Mouse (Mus musculus) kidney, embryonic 16.5 days (tissue): ENCODE measurements around the gene Zc3h12a. TPM values are rescaled to one million over a fixed set of nuclear protein-coding genes. Genes with fewer than 3 reads are reported as not detected.

Source experiments
- ATAC-seq: fragments of 200-750 bp; cut with Nextera tagmentation; 2 replicates; pipeline ENCODE4 v1.8.0; 2017; ENCODE audit warnings: moderate TSS enrichment; ENCODE audit not compliant: low FRiP score, low TSS enrichment
- H3K27ac ChIP-seq: fragments of 300-500 bp; sonication (generic); 2 replicates; pipeline ENCODE4 v1.5.1; 2014; ENCODE audit warnings: low read length
- H3K27me3 ChIP-seq: fragments of 300-500 bp; sonication (generic); 2 replicates; pipeline ENCODE4 v1.6.1; 2014; ENCODE audit warnings: low read length, control low read depth, mixed read lengths; ENCODE audit not compliant: insufficient read depth
- H3K36me3 ChIP-seq: fragments of 300-500 bp; sonication (generic); 2 replicates; pipeline ENCODE4 v1.6.1; 2014; ENCODE audit warnings: low read length, control low read depth, mixed read lengths; ENCODE audit not compliant: insufficient read depth
- H3K4me1 ChIP-seq: fragments of 300-500 bp; sonication (generic); 2 replicates; pipeline ENCODE4 v1.6.1; 2014; ENCODE audit warnings: low read length, control low read depth, mixed read lengths; ENCODE audit not compliant: insufficient read depth
- H3K4me2 ChIP-seq: fragments of 300-500 bp; sonication (generic); replicated peaks from 2 replicates; pipeline ENCODE4 v1.6.1; 2014; ENCODE audit warnings: low read depth, low read length
- H3K4me3 ChIP-seq: fragments of 300-500 bp; sonication (generic); 2 replicates; pipeline ENCODE4 v1.5.1; 2014; ENCODE audit warnings: mild to moderate bottlenecking, low read length
- H3K9ac ChIP-seq: fragments of 300-500 bp; sonication (generic); replicated peaks from 2 replicates; pipeline ENCODE4 v1.6.1; 2014; ENCODE audit warnings: low read length
- H3K9me3 ChIP-seq: fragments of 300-500 bp; sonication (generic); 2 replicates; pipeline ENCODE4 v1.6.1; 2016; ENCODE audit warnings: low read length, control low read depth
- WGBS: fragments of 180-500 bp; shearing (Covaris S2); extraction: QIAGEN DNeasy Blood & Tissue Kit; methylation state at CpG from one replicate; pipeline ENCODE4 v1.1.7; 2014; 5-methylcytosine and 5-hydroxymethylcytosine counted together
- polyA plus RNA-seq: library from polyadenylated mRNA; unstranded; fragments of >200 nt; fragmentation: Nextera tagmentation; extraction: Ambion mirVana; gene quantifications from 2 replicates; pipeline ENCODE4 v1.2.1, GENCODE M21; 2015

Zc3h12a gene
- polyA plus RNA-seq, 1 experiment from 2014 or later: 0.66 TPM

GRCm38 (mm10) chr4:125132394-125132793, 4.8 kb upstream of the Zc3h12a start:
- H3K36me3 ChIP-seq: no peaks in the 10 kb centered on the region
- H3K4me2 ChIP-seq: no peak overlapping the region
- ATAC-seq: no peak
- H3K4me3 ChIP-seq: no peak overlapping the region
- no peaks in the 10 kb centered on the region; the same call in 1 of the 2 replicates for H3K27me3 ChIP-seq
- 23% methylated on average over 5 of the region's 5 CpGs for whole genome bisulfite sequencing
- H3K9me3 ChIP-seq: no peaks in the 10 kb centered on the region
- H3K9ac ChIP-seq: no peak overlapping the region
- peaks cover 6% of the 10 kb centered on the region; the same call in 1 of the 2 replicates for H3K4me1 ChIP-seq
- H3K27ac ChIP-seq: no peak overlapping the region

GRCm38 (mm10) chr4:125131493-125131892, 3.9 kb upstream of the Zc3h12a start:
- Histone ChIP-seq H3K27me3 (no peaks in the 10 kb centered on the region; the same call in 1 of the 2 replicates), H3K9ac (no peak overlapping the region), H3K4me1 (peaks cover 13% of the 10 kb centered on the region; the same call in 1 of the 2 replicates), H3K4me3 (no peak overlapping the region), H3K9me3 (no peaks in the 10 kb centered on the region), H3K27ac (no peak overlapping the region), H3K36me3 (no peaks in the 10 kb centered on the region), H3K4me2 (no peak overlapping the region)
- no peak for ATAC-seq
- 62% methylated on average over 4 of the region's 4 CpGs for WGBS

GRCm38 (mm10) chr4:125126761-125127160, 879 bp downstream of the Zc3h12a start:
- Histone ChIP-seq H3K4me3 (peak overlapping the region; percentile 76), H3K4me1 (peaks cover 23% of the 10 kb centered on the region), H3K27ac (no peak overlapping the region), H3K27me3 (no peaks in the 10 kb centered on the region; the same call in 1 of the 2 replicates), H3K4me2 (peak overlapping the region; percentile 96), H3K36me3 (no peaks in the 10 kb centered on the region), H3K9me3 (no peaks in the 10 kb centered on the region), H3K9ac (no peak overlapping the region)
- no peak for ATAC-seq
- WGBS: 77% methylated on average over 7 of the region's 7 CpGs

- Histone ChIP-seq H3K27me3 (no peaks in the 10 kb centered on the region; the same call in 1 of the 2 replicates), H3K9ac (no peak overlapping the region), H3K4me1 (peaks cover 23% of the 10 kb centered on the region), H3K27ac (no peak overlapping the region), H3K9me3 (no peaks in the 10 kb centered on the region), H3K4me3 (no peak overlapping the region), H3K36me3 (no peaks in the 10 kb centered on the region), H3K4me2 (no peak overlapping the region)
- ATAC-seq: no peak
- WGBS: 86% methylated on average over 3 of the region's 3 CpGs
These were observed 1.5 kb downstream of the Zc3h12a start for GRCm38 (mm10) chr4:125126186-125126585.

- no peak for ATAC-seq
- H3K4me3 ChIP-seq: no peak overlapping the region
- no peaks in the 10 kb centered on the region for H3K9me3 ChIP-seq
- H3K4me2 ChIP-seq: no peak overlapping the region
- H3K27ac ChIP-seq: no peak overlapping the region
- no peak overlapping the region for H3K9ac ChIP-seq
- peaks cover 23% of the 10 kb centered on the region for H3K4me1 ChIP-seq
- no peaks in the 10 kb centered on the region; the same call in 1 of the 2 replicates for H3K27me3 ChIP-seq
- 83% methylated on average over 7 of the region's 7 CpGs for WGBS
- peaks cover 5% of the 10 kb centered on the region; the same call in 1 of the 2 replicates for H3K36me3 ChIP-seq
These were observed 2.2 kb downstream of the Zc3h12a start for GRCm38 (mm10) chr4:125125361-125125921.

- Histone ChIP-seq H3K27ac (no peak overlapping the region), H3K36me3 (peaks cover 6% of the 10 kb centered on the region), H3K27me3 (no peaks in the 10 kb centered on the region; the same call in 1 of the 2 replicates), H3K4me2 (no peak overlapping the region), H3K9ac (no peak overlapping the region), H3K9me3 (no peaks in the 10 kb centered on the region), H3K4me3 (no peak overlapping the region), H3K4me1 (peaks cover 23% of the 10 kb centered on the region)
- 46% methylated on average over 7 of the region's 7 CpGs for WGBS
- ATAC-seq: no peak
These were observed 3.0 kb downstream of the Zc3h12a start for GRCm38 (mm10) chr4:125124424-125125209.

GRCm38 (mm10) chr4:125123279-125123671, 4.4 kb downstream of the Zc3h12a start:
- no peaks in the 10 kb centered on the region for H3K9me3 ChIP-seq
- peaks cover 6% of the 10 kb centered on the region for H3K36me3 ChIP-seq
- no peaks in the 10 kb centered on the region; the same call in 1 of the 2 replicates for H3K27me3 ChIP-seq
- H3K4me3 ChIP-seq: no peak overlapping the region
- peak overlapping the region; percentile 48 for H3K9ac ChIP-seq
- H3K4me1 ChIP-seq: peaks cover 22% of the 10 kb centered on the region
- H3K4me2 ChIP-seq: no peak overlapping the region
- peak overlapping the region; percentile 4; the same call in 1 of the 2 replicates for H3K27ac ChIP-seq
- no peak for ATAC-seq
- 82% methylated on average over 7 of the region's 7 CpGs for WGBS

- H3K9ac ChIP-seq: peak overlapping the region; percentile 48
- ATAC-seq: no peak
- H3K36me3 ChIP-seq: peaks cover 6% of the 10 kb centered on the region
- H3K4me3 ChIP-seq: no peak overlapping the region
- H3K9me3 ChIP-seq: no peaks in the 10 kb centered on the region
- 24% methylated on average over 15 of the region's 16 CpGs for WGBS
- H3K4me2 ChIP-seq: no peak overlapping the region
- H3K27me3 ChIP-seq: no peaks in the 10 kb centered on the region
- H3K4me1 ChIP-seq: peaks cover 17% of the 10 kb centered on the region
- H3K27ac ChIP-seq: peak overlapping the region; percentile 33; the same call in 1 of the 2 replicates
These were observed 5.0 kb downstream of the Zc3h12a start for GRCm38 (mm10) chr4:125122431-125123278.

GRCm38 (mm10) chr4:125119721-125120120, 7.9 kb downstream of the Zc3h12a start:
- H3K9me3 ChIP-seq: no peaks in the 10 kb centered on the region
- no peak overlapping the region for H3K9ac ChIP-seq
- H3K27me3 ChIP-seq: no peaks in the 10 kb centered on the region
- peaks cover 6% of the 10 kb centered on the region for H3K36me3 ChIP-seq
- peaks cover 16% of the 10 kb centered on the region for H3K4me1 ChIP-seq
- no peak overlapping the region for H3K27ac ChIP-seq
- no peak for ATAC-seq
- no peak overlapping the region for H3K4me3 ChIP-seq
- no peak overlapping the region for H3K4me2 ChIP-seq
- 88% methylated on average over 11 of the region's 11 CpGs for WGBS
